Comparison of ENCODE assay signal across 2 mouse cellular contexts in genomic region chr11:96995836-96996772, GRCm38 (mm10).
TF ChIP-seq lines count a peak whose summit lies in the region.

No protein-coding gene starts in this region.

TF ChIP-seq in CH12.LX, 34 proteins besides CTCF, POLR2A, EP300 and RAD21:
- TF ChIP-seq MYC (IDR thresholded peaks at IDR 0.05; ENCODE audit: low read depth, low read length): peak; percentile 80; the same call in 1 of the 2 replicates
- TF ChIP-seq JUND (conservative IDR thresholded peaks at IDR 0.05; ENCODE audit: low read depth, low read length): 0 out of 2 replicates have a peak, but pooled peaks have one; percentile 65
- TF ChIP-seq MXI1 (IDR thresholded peaks at IDR 0.05; ENCODE audit: low read depth, low read length): peak; percentile 72
- 0 out of 2 replicates have a peak, but pooled peaks have one; percentile 2 for TF ChIP-seq USF2 (conservative IDR thresholded peaks at IDR 0.05; ENCODE audit: low read depth, low read length)
- TF ChIP-seq CHD1 (IDR thresholded peaks at IDR 0.05; ENCODE audit: low read depth, low read length): peak; percentile 84; the same call in 1 of the 2 replicates
- TF ChIP-seq SMC3 (IDR thresholded peaks at IDR 0.05; ENCODE audit: low read depth, low read length): peak; percentile 22
- peak; percentile 94 for TF ChIP-seq TCF12 (IDR thresholded peaks at IDR 0.05; ENCODE audit: low read depth, low read length)
- TF ChIP-seq MAFK (IDR thresholded peaks at IDR 0.05; ENCODE audit: insufficient replicate concordance, low read length): 0 out of 2 replicates have a peak, but pooled peaks have one; percentile 72
- peak; percentile 88 for TF ChIP-seq CHD2 (IDR thresholded peaks at IDR 0.05; ENCODE audit: low read length)
- TF ChIP-seq ZKSCAN1 (IDR thresholded peaks at IDR 0.05; ENCODE audit: borderline replicate concordance, low read depth, low read length): no peak
- TF ChIP-seq POLR2AphosphoS2 (IDR thresholded peaks at IDR 0.05; ENCODE audit: low read depth, low read length): no peak; the same call in none of the 2 replicates
- peak; percentile 78 for TF ChIP-seq ZNF384 (IDR thresholded peaks at IDR 0.05; ENCODE audit: low read depth, low read length)
- peak; percentile 46 for TF ChIP-seq TBP (conservative IDR thresholded peaks at IDR 0.05; ENCODE audit: low read depth, low read length)
- peak; percentile 91 for TF ChIP-seq ETS1 (conservative IDR thresholded peaks at IDR 0.05; ENCODE audit: low read depth, low read length)
- TF ChIP-seq BHLHE40 (IDR thresholded peaks at IDR 0.05; ENCODE audit: low read depth, low read length): peak; percentile 75
- peak; percentile 37; the same call in 1 of the 2 replicates for TF ChIP-seq KAT2A (IDR thresholded peaks at IDR 0.05; ENCODE audit: insufficient replicate concordance, low read length)
- TF ChIP-seq USF1 (IDR thresholded peaks at IDR 0.05; ENCODE audit: low read depth, low read length): peak; percentile 22
- TF ChIP-seq NRF1 (IDR thresholded peaks at IDR 0.05; ENCODE audit: low read depth, low read length): peak; percentile 85
- peak; percentile 59 for TF ChIP-seq JUN (IDR thresholded peaks at IDR 0.05; ENCODE audit: insufficient read depth, low read depth, low read length)
- TF ChIP-seq UBTF (IDR thresholded peaks at IDR 0.05; ENCODE audit: low read depth, low read length): peak; percentile 57; the same call in 1 of the 2 replicates
- peak; percentile 81 for TF ChIP-seq IRF4 (IDR thresholded peaks at IDR 0.05; ENCODE audit: low read depth, low read length)
- TF ChIP-seq SIN3A (IDR thresholded peaks at IDR 0.05; ENCODE audit: low read length): peak; percentile 94; the same call in 1 of the 2 replicates
- peak; percentile 72; the same call in 1 of the 2 replicates for TF ChIP-seq MEF2A (IDR thresholded peaks at IDR 0.05; ENCODE audit: borderline replicate concordance, low read depth, low read length)
- peak; percentile 6; the same call in 1 of the 2 replicates for TF ChIP-seq HCFC1 (IDR thresholded peaks at IDR 0.05; ENCODE audit: low read depth, low read length)
- TF ChIP-seq ZMIZ1 (IDR thresholded peaks at IDR 0.05; ENCODE audit: low read depth, low read length): no peak; the same call in none of the 2 replicates
- TF ChIP-seq E2F4 (IDR thresholded peaks at IDR 0.05; ENCODE audit: insufficient replicate concordance, low read depth, low read length): 0 out of 2 replicates have a peak, but pooled peaks have one; percentile 15
- TF ChIP-seq NELFE (IDR thresholded peaks at IDR 0.05; ENCODE audit: low read depth, low read length): peak; percentile 69; the same call in 1 of the 2 replicates
- peak; percentile 88 for TF ChIP-seq MAX (IDR thresholded peaks at IDR 0.05; ENCODE audit: low read length)
- TF ChIP-seq PAX5 (IDR thresholded peaks at IDR 0.05; ENCODE audit: low read length): no peak
- TF ChIP-seq RCOR1 (conservative IDR thresholded peaks at IDR 0.05; ENCODE audit: low read depth, low read length): peak; percentile 83
- TF ChIP-seq ELF1 (IDR thresholded peaks at IDR 0.05; ENCODE audit: low read depth, low read length): peak; percentile 68
- TF ChIP-seq MAZ (IDR thresholded peaks at IDR 0.05; ENCODE audit: low read depth, low read length): peak; percentile 92
- TF ChIP-seq ZC3H11A (IDR thresholded peaks at IDR 0.05; ENCODE audit: low read depth, low read length): no peak
- no peak for TF ChIP-seq GABPA (IDR thresholded peaks at IDR 0.05; ENCODE audit: insufficient replicate concordance, low read depth, low read length)

TF ChIP-seq in myocyte, 11 proteins besides CTCF, POLR2A, EP300 and RAD21 (continued from another document):
- TF ChIP-seq E2F4 (IDR thresholded peaks at IDR 0.05; ENCODE audit: insufficient read depth) (no peak), MAX (IDR thresholded peaks at IDR 0.05; ENCODE audit: low read depth) (no peak), CEBPB (IDR thresholded peaks at IDR 0.05; ENCODE audit: insufficient read depth, poor library complexity, severe bottlenecking) (no peak), POLR2AphosphoS2 (IDR thresholded peaks at IDR 0.05; ENCODE audit: insufficient read length, low read depth) (no peak), USF1 (IDR thresholded peaks at IDR 0.05; ENCODE audit: low read depth) (no peak), REST (IDR thresholded peaks at IDR 0.05; ENCODE audit: insufficient read depth, insufficient read length) (no peak), TCF12 (IDR thresholded peaks at IDR 0.05; ENCODE audit: insufficient read depth, poor library complexity, severe bottlenecking) (no peak), MYOG (IDR thresholded peaks at IDR 0.05; ENCODE audit: control insufficient read depth in 1 of 3, insufficient read depth in 1 of 3, insufficient read length in 2 of 3, low read depth in 2 of 3) (no peak), MYOD1 (IDR thresholded peaks at IDR 0.05; ENCODE audit: control insufficient read depth in 1 of 3, insufficient read length in 2 of 3, low read depth in 2 of 3) (no peak), TCF3 (IDR thresholded peaks at IDR 0.05; ENCODE audit: insufficient read length, low read depth) (no peak)
